Mouse (Mus musculus): ENCODE measurements around the gene Tsc22d2. TPM values are rescaled to one million over a fixed set of nuclear protein-coding genes. Genes with fewer than 3 reads are reported as not detected.

Tsc22d2 gene
- total and polyA plus RNA-seq, 2 experiments, result 6.7 to 7.7 TPM

DNA sequence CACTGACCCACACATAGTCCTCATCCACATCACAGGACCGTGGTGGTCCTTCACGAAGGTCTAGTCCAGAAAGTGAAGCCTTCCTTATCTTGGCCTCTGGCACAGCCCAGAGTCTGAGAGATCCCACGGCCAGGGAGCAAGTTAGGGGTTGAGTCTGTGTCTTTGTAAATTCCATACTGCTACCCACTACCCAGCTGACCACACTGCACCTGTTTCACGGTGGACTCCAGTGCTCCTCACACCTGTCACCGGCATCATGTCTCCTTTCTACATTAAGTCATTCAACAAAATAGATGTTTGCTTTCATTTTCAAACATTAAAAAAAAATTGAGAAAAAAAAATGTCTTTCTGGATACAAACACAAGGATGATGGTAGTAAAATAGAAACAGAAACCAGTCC is 40.2 kb upstream of the Tsc22d2 start:
- H3K27ac ChIP-seq (replicated peaks; ENCODE audit: insufficient read depth, low read depth, low read length), result no peak overlapping the region
- no peak for DNase-seq (ENCODE audit: extremely low read depth, low read depth, low spot score)
- H3K36me3 ChIP-seq (ENCODE audit: control insufficient read depth, insufficient read depth, low read length), result no peaks in the 10 kb centered on the region
- H3K4me1 ChIP-seq (ENCODE audit: control insufficient read depth, insufficient read depth, low read length), result peaks cover 6% of the 10 kb centered on the region; the same call in 1 of the 2 replicates
- no peak overlapping the region for H3K4me3 ChIP-seq (ENCODE audit: insufficient read depth, low read depth, low read length)
- 91% methylated on average over 5 of the region's 5 CpGs for WGBS
- TF ChIP-seq CTCF (IDR thresholded peaks at IDR 0.05; ENCODE audit: low read depth, low read length) (no peak), POLR2A (IDR thresholded peaks at IDR 0.05; ENCODE audit: extremely low read depth, insufficient read depth, low read length) (no peak)
- no peak overlapping the region for H3K9ac ChIP-seq (ENCODE audit: low read depth, low read length)
- no peaks in the 10 kb centered on the region for H3K27me3 ChIP-seq (ENCODE audit: control insufficient read depth, insufficient read depth, low read length)
- H3K79me2 ChIP-seq (ENCODE audit: control insufficient read depth, insufficient read depth, low read length), result no peaks in the 10 kb centered on the region

DNA sequence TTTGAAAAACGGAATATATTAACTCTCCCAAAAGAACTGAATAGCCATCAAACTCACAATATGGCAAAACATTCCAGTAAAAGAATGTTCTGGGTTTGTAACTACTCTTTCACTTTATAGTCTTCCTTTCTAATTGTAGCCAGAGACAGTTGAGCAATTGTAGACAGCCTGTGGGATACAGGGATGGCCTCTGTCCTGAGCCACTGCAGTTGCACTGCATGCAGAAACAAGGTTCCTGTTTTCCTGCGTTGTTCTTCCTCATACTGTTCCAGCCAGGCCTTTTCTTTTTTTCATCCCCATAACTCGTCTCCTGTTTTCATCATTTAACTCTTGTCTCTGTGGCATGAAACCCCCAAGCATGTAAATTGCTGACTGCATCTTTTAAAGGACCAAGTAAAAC is 37.8 kb upstream of the Tsc22d2 start:
- H3K27ac ChIP-seq (replicated peaks; ENCODE audit: insufficient read depth, low read depth, low read length), result no peak overlapping the region
- WGBS, result 87% methylated on average over 3 of the region's 3 CpGs
- H3K4me3 ChIP-seq (ENCODE audit: insufficient read depth, low read depth, low read length), result no peak overlapping the region
- peaks cover 6% of the 10 kb centered on the region; the same call in 1 of the 2 replicates for H3K4me1 ChIP-seq (ENCODE audit: control insufficient read depth, insufficient read depth, low read length)
- no peaks in the 10 kb centered on the region for H3K36me3 ChIP-seq (ENCODE audit: control insufficient read depth, insufficient read depth, low read length)
- no peaks in the 10 kb centered on the region for H3K27me3 ChIP-seq (ENCODE audit: control insufficient read depth, insufficient read depth, low read length)
- TF ChIP-seq CTCF (IDR thresholded peaks at IDR 0.05; ENCODE audit: low read depth, low read length), result no peak
- TF ChIP-seq POLR2A (IDR thresholded peaks at IDR 0.05; ENCODE audit: extremely low read depth, insufficient read depth, low read length), result no peak
- no peak for DNase-seq (ENCODE audit: extremely low read depth, low read depth, low spot score)
- H3K9ac ChIP-seq (ENCODE audit: low read depth, low read length), result no peak overlapping the region
- H3K79me2 ChIP-seq (ENCODE audit: control insufficient read depth, insufficient read depth, low read length), result no peaks in the 10 kb centered on the region

DNA sequence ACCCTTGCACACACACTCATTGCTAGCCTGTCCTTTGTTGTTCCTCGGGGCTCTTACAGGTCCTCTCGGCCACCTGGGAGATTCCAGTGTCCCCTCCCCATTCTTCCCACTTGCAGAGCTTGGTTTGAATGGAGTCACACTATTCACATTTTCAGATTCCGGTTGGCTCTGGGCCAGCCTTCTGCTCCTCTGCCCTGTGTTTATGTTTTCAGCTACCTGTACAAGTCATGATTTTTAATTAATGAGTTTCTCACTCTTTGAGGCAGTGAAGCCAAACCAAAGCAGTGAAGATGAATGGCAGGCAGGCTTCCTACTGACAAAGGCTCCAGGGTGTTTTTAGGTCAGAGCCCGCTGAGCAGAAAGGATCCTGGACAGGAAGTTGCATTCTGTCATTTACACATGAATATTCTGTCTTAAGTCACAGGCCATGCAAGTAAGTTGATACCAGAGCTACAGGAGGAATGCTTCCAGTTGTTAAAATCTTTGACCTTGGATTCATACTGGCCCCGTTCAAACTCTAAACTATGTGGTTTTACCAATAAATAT is 36.9 kb upstream of the Tsc22d2 start:
- Histone ChIP-seq H3K4me1 (ENCODE audit: control insufficient read depth, insufficient read depth, low read length) (peaks cover 4% of the 10 kb centered on the region; the same call in 1 of the 2 replicates), H3K9ac (ENCODE audit: low read depth, low read length) (no peak overlapping the region), H3K4me3 (ENCODE audit: insufficient read depth, low read depth, low read length) (no peak overlapping the region), H3K27ac (replicated peaks; ENCODE audit: insufficient read depth, low read depth, low read length) (no peak overlapping the region), H3K27me3 (ENCODE audit: control insufficient read depth, insufficient read depth, low read length) (no peaks in the 10 kb centered on the region), H3K79me2 (ENCODE audit: control insufficient read depth, insufficient read depth, low read length) (no peaks in the 10 kb centered on the region), H3K36me3 (ENCODE audit: control insufficient read depth, insufficient read depth, low read length) (no peaks in the 10 kb centered on the region)
- no peak for DNase-seq (ENCODE audit: extremely low read depth, low read depth, low spot score)
- TF ChIP-seq CTCF (IDR thresholded peaks at IDR 0.05; ENCODE audit: low read depth, low read length), result no peak
- no peak for TF ChIP-seq POLR2A (IDR thresholded peaks at IDR 0.05; ENCODE audit: extremely low read depth, insufficient read depth, low read length)
- WGBS, result 77% methylated on average over 5 of the region's 5 CpGs

DNA sequence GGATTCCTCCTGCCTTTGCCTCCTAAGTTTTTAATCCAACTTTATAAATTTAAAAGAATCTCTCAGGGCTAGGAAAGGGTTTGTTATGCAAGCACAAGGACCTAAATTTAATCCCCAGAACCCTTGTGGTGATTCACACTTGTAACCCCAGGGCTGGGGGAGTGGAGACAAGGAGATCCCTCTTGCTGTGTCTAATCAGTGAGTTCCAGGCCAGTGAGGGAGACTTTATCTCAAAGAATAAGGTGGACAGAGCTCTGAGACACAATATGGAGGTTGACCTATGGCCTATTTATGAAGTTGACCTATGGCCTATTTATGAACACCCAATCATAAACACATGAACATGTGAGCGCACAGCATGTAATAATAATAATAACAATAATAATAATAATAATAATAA is 31.8 kb upstream of the Tsc22d2 start:
- no peak overlapping the region for H3K27ac ChIP-seq (replicated peaks; ENCODE audit: insufficient read depth, low read depth, low read length)
- no peaks in the 10 kb centered on the region for H3K79me2 ChIP-seq (ENCODE audit: control insufficient read depth, insufficient read depth, low read length)
- no peaks in the 10 kb centered on the region for H3K4me1 ChIP-seq (ENCODE audit: control insufficient read depth, insufficient read depth, low read length)
- H3K4me3 ChIP-seq (ENCODE audit: insufficient read depth, low read depth, low read length), result no peak overlapping the region
- TF ChIP-seq POLR2A (IDR thresholded peaks at IDR 0.05; ENCODE audit: extremely low read depth, insufficient read depth, low read length) (no peak), CTCF (IDR thresholded peaks at IDR 0.05; ENCODE audit: low read depth, low read length) (no peak)
- no peaks in the 10 kb centered on the region for H3K36me3 ChIP-seq (ENCODE audit: control insufficient read depth, insufficient read depth, low read length)
- no peaks in the 10 kb centered on the region for H3K27me3 ChIP-seq (ENCODE audit: control insufficient read depth, insufficient read depth, low read length)
- no peak overlapping the region for H3K9ac ChIP-seq (ENCODE audit: low read depth, low read length)
- DNase-seq (ENCODE audit: extremely low read depth, low read depth, low spot score), result no peak
- WGBS, result 100% methylated on average over 1 of the region's 1 CpGs

DNA sequence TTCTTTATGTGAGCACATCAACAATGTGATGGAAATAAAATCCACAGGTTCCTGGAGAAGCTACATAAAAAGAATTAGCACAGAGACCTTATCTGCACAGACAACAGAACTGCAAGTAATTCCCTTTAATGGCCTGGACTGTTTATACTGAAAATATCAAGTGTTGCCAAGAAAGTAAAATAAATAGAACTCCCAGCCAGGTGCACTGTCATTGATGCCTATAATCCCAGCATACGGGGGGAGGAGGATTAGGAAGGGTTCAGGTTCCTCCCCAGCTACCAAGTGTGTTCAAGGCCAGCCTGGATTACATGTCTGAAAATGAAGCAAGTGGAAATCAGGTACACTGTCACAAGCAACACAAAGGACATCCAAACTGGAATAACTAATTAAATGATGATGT is 29.5 kb upstream of the Tsc22d2 start:
- Histone ChIP-seq H3K9ac (ENCODE audit: low read depth, low read length) (no peak overlapping the region), H3K27ac (replicated peaks; ENCODE audit: insufficient read depth, low read depth, low read length) (no peak overlapping the region), H3K36me3 (ENCODE audit: control insufficient read depth, insufficient read depth, low read length) (no peaks in the 10 kb centered on the region), H3K4me3 (ENCODE audit: insufficient read depth, low read depth, low read length) (no peak overlapping the region), H3K79me2 (ENCODE audit: control insufficient read depth, insufficient read depth, low read length) (no peaks in the 10 kb centered on the region), H3K4me1 (ENCODE audit: control insufficient read depth, insufficient read depth, low read length) (no peaks in the 10 kb centered on the region), H3K27me3 (ENCODE audit: control insufficient read depth, insufficient read depth, low read length) (no peaks in the 10 kb centered on the region)
- WGBS, result 18% methylated on average over 1 of the region's 1 CpGs
- no peak for TF ChIP-seq POLR2A (IDR thresholded peaks at IDR 0.05; ENCODE audit: extremely low read depth, insufficient read depth, low read length)
- TF ChIP-seq CTCF (IDR thresholded peaks at IDR 0.05; ENCODE audit: low read depth, low read length), result no peak
- DNase-seq (ENCODE audit: extremely low read depth, low read depth, low spot score), result peak; percentile 24

DNA sequence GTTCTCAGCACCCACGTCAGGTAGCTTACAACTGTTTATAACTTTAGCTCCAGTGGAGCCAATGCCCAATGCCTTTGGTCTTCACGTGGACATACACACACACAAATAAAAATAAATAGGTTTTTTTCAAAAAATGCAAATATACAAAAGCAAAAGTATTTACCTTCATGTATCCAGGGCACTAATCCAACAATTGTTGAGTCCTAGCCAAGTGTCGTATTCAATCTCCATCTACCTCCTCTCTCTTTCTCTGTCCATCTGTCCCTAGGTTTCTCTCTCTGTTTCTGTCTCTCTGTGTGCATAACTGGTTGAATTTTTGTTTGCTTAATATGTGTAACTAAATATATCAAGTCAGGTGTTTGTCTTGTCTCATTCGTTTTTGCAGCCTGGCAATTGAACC is 25.8 kb upstream of the Tsc22d2 start:
- Histone ChIP-seq H3K27ac (replicated peaks; ENCODE audit: insufficient read depth, low read depth, low read length) (no peak overlapping the region), H3K36me3 (ENCODE audit: control insufficient read depth, insufficient read depth, low read length) (no peaks in the 10 kb centered on the region), H3K4me1 (ENCODE audit: control insufficient read depth, insufficient read depth, low read length) (no peaks in the 10 kb centered on the region), H3K27me3 (ENCODE audit: control insufficient read depth, insufficient read depth, low read length) (no peaks in the 10 kb centered on the region), H3K4me3 (ENCODE audit: insufficient read depth, low read depth, low read length) (no peak overlapping the region), H3K9ac (ENCODE audit: low read depth, low read length) (no peak overlapping the region), H3K79me2 (ENCODE audit: control insufficient read depth, insufficient read depth, low read length) (no peaks in the 10 kb centered on the region)
- TF ChIP-seq POLR2A (IDR thresholded peaks at IDR 0.05; ENCODE audit: extremely low read depth, insufficient read depth, low read length) (no peak), CTCF (IDR thresholded peaks at IDR 0.05; ENCODE audit: low read depth, low read length) (no peak)
- DNase-seq (ENCODE audit: extremely low read depth, low read depth, low spot score), result no peak
- 78% methylated on average over 4 of the region's 4 CpGs for WGBS

Data from liver, adult 2 months (tissue).